8 mouse cellular contexts compared by ENCODE assay signal in genomic region chr4:118276520-118277232, GRCm38 (mm10). TPM values are rescaled to one million over a fixed set of nuclear protein-coding genes. Genes with fewer than 3 reads are reported as not detected.
DNase-seq lines count a peak whose midpoint lies in the region; ATAC-seq and TF ChIP-seq lines count a peak whose summit lies in the region.

No protein-coding gene starts in this region.

- H3K27ac ChIP-seq in forebrain, embryonic 14.5 days (ENCODE audit: low read depth, low read length), result peak overlapping the region; percentile 85
- peak overlapping the region; percentile 81 for H3K27ac ChIP-seq in intestine, postnatal 0 days (ENCODE audit: low read depth, low read length)
- H3K27ac ChIP-seq in stomach, embryonic 15.5 days, result peak overlapping the region; percentile 93

- peak; percentile 89 for DNase-seq in adrenal gland, postnatal 10 days
- DNase-seq in forebrain, embryonic 14.5 days (ENCODE audit: low spot score), result peak; percentile 96
- DNase-seq in left cerebral cortex, postnatal 25 days (ENCODE audit: low spot score in 2 of 2), result peak; percentile 69 to 73
- DNase-seq in mesoderm, embryonic 11.5 days (ENCODE audit: low read depth, low spot score), result peak; percentile 96
- no peak for DNase-seq in gastrocnemius, postnatal 10 days

- ATAC-seq in forebrain, embryonic 14.5 days, result peak; percentile 96
- peak; percentile 77 for ATAC-seq in intestine, postnatal 0 days
- ATAC-seq in stomach, embryonic 15.5 days (ENCODE audit: insufficient read depth, low FRiP score, low read depth), result peak; percentile 87

- peaks cover 99% of the 10 kb centered on the region for H3K4me1 ChIP-seq in E14TG2a.4 (replicated peaks; ENCODE audit: low read depth, low read length)
- H3K4me1 ChIP-seq in forebrain, embryonic 14.5 days (ENCODE audit: control insufficient read depth, insufficient read depth, low read length), result peaks cover 56% of the 10 kb centered on the region
- H3K4me1 ChIP-seq in intestine, postnatal 0 days (replicated peaks; ENCODE audit: control insufficient read depth, insufficient read depth, low read length), result peaks cover 34% of the 10 kb centered on the region
- peaks cover 73% of the 10 kb centered on the region for H3K4me1 ChIP-seq in stomach, embryonic 15.5 days

- no peaks in the 10 kb centered on the region for H3K9me3 ChIP-seq in E14TG2a.4 (ENCODE audit: low read length)
- no peaks in the 10 kb centered on the region for H3K9me3 ChIP-seq in forebrain, embryonic 14.5 days (replicated peaks; ENCODE audit: control insufficient read depth, low read length)
- no peaks in the 10 kb centered on the region for H3K9me3 ChIP-seq in intestine, postnatal 0 days (ENCODE audit: control insufficient read depth)
- H3K9me3 ChIP-seq in stomach, embryonic 15.5 days, result no peaks in the 10 kb centered on the region

- H3K36me3 ChIP-seq in E14TG2a.4 (ENCODE audit: insufficient read depth, low read length), result peaks cover 85% of the 10 kb centered on the region
- H3K36me3 ChIP-seq in forebrain, embryonic 14.5 days (ENCODE audit: control insufficient read depth, insufficient read depth, low read length), result peaks cover 13% of the 10 kb centered on the region
- H3K36me3 ChIP-seq in intestine, postnatal 0 days (ENCODE audit: control insufficient read depth, insufficient read depth), result peaks cover 22% of the 10 kb centered on the region; the same call in 1 of the 2 replicates
- H3K36me3 ChIP-seq in stomach, embryonic 15.5 days, result peaks cover 14% of the 10 kb centered on the region; the same call in 1 of the 2 replicates

- intact Hi-C loops in left cerebral cortex, postnatal 25 days (cut with DNase I), result no loop called here

- H3K27me3 ChIP-seq in E14TG2a.4 (ENCODE audit: insufficient read depth, low read length), result no peaks in the 10 kb centered on the region
- H3K27me3 ChIP-seq in forebrain, embryonic 14.5 days (replicated peaks; ENCODE audit: control insufficient read depth, insufficient read depth, low read length), result no peaks in the 10 kb centered on the region
- no peaks in the 10 kb centered on the region for H3K27me3 ChIP-seq in intestine, postnatal 0 days (replicated peaks; ENCODE audit: control insufficient read depth, insufficient read depth, low read length)
- H3K27me3 ChIP-seq in stomach, embryonic 15.5 days (replicated peaks), result no peaks in the 10 kb centered on the region

- 17% methylated on average over 9 of the region's 9 CpGs for WGBS in forebrain, embryonic 14.5 days
- 16% methylated on average over 9 of the region's 9 CpGs for WGBS in intestine, postnatal 0 days
- WGBS in stomach, embryonic 15.5 days, result 25% methylated on average over 9 of the region's 9 CpGs

- peak overlapping the region; percentile 11 for H3K4me3 ChIP-seq in E14TG2a.4 (replicated peaks; ENCODE audit: low read length)
- no peak overlapping the region for H3K4me3 ChIP-seq in forebrain, embryonic 14.5 days (ENCODE audit: low read depth, low read length)
- H3K4me3 ChIP-seq in intestine, postnatal 0 days (ENCODE audit: low read depth, low read length), result no peak overlapping the region
- no peak overlapping the region for H3K4me3 ChIP-seq in stomach, embryonic 15.5 days (replicated peaks)

- peak overlapping the region; percentile 37 for H3K4me2 ChIP-seq in forebrain, embryonic 14.5 days (ENCODE audit: low read length)
- H3K4me2 ChIP-seq in intestine, postnatal 0 days (replicated peaks; ENCODE audit: low read depth), result peak overlapping the region; percentile 52
- peak overlapping the region; percentile 29 for H3K4me2 ChIP-seq in stomach, embryonic 15.5 days

- no peak for TF ChIP-seq CTCF in E14TG2a.4 (conservative IDR thresholded peaks at IDR 0.05; ENCODE audit: low read length)
- TF ChIP-seq CTCF in intestine, postnatal 0 days (IDR thresholded peaks at IDR 0.05; ENCODE audit: low read depth), result no peak

- H3K9ac ChIP-seq in forebrain, embryonic 14.5 days (ENCODE audit: low read length), result peak overlapping the region; percentile 21; the same call in 1 of the 2 replicates
- 0 out of 2 replicates have a peak overlapping the region, but pooled peaks have one; percentile 4 for H3K9ac ChIP-seq in intestine, postnatal 0 days (ENCODE audit: low read depth, low read length)
- no peak overlapping the region for H3K9ac ChIP-seq in stomach, embryonic 15.5 days

RNA-seq across cellular contexts. Expression of gene Ptprf, which starts 14.5 kb away (rescaled TPM):
- total RNA-seq in adrenal gland, postnatal 10 days (2021), result 10 to 100 TPM; 66.0 to 69.3 TPM
- polyA plus RNA-seq in forebrain, embryonic 14.5 days (2014; fragmentation: Nextera tagmentation; extraction: Ambion mirVana), result 42.0 and 50.2 TPM in 2 replicates
- 32.8 and 37.9 TPM in 2 replicates for polyA plus RNA-seq in intestine, postnatal 0 days (2015; fragmentation: Nextera tagmentation; extraction: Ambion mirVana)
- 100 to 1,000 TPM; 134 to 135 TPM for total RNA-seq in left cerebral cortex, postnatal 25 days (2021)
- polyA plus RNA-seq in stomach, embryonic 15.5 days (2015; fragmentation: Nextera tagmentation; extraction: Ambion mirVana), result 79.2 and 85.6 TPM in 2 replicates
- 10 to 100 TPM; 15.9 to 21.0 TPM for total RNA-seq in gastrocnemius, postnatal 10 days (2021)
